Mouse (Mus musculus) liver, postnatal 0 days (tissue): ENCODE measurements around the gene Chit1.

Experiments
- CTCF ChIP-seq: sonication (generic); IDR thresholded peaks from 2 replicates; pipeline ENCODE4 v1.5.1; 2016; ENCODE audit warnings: antibody characterized with exemption, low read depth
- EP300 ChIP-seq: IDR thresholded peaks from 2 replicates; pipeline ENCODE4 v1.6.1; 2016; ENCODE audit warnings: antibody characterized with exemption, low read depth, mild to moderate bottlenecking

DNA sequence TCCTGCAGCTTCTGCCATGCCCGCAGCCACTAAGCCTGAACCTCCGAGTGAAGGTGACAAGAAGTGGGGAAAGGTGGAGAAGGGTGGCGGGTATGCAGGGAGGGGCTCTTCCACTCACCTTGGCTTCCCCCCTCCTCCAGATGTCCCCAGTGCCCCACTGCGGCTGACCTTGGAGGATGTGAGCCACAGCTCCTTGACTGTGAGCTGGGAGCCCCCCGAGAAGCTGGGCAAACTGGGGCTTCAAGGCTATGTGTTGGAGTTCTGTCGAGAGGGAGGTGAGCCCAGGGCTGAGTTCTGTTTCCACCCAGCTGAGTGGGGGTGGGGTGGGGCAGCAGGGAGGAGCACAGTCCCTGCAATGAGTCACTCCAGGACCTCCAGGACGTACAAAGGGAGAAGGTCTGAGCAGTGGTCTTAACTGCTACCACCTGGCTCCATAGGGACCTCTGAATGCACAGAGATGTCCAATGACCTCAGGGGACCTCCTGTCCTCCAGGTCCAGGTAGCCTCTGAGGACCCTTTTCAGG, 82.7 kb downstream of the Chit1 start:
- TF ChIP-seq CTCF (no peak), EP300 (no peak)
